Mouse (Mus musculus) lung, adult 18-20 months (tissue): ENCODE results near the gene Gm5795.
"Not testable (repeated sequence)": the region's sequence is repeated elsewhere in the genome, so short reads cannot be mapped to it uniquely, and the experiment has no call there.

Experiments
- DNase-seq, 2 experiments: peaks; one replicate each; pipeline ENCODE4 v3.0.0; 2022; ENCODE audit warnings: mixed read lengths in 2 of 2

The Gm5795 gene

DNA sequence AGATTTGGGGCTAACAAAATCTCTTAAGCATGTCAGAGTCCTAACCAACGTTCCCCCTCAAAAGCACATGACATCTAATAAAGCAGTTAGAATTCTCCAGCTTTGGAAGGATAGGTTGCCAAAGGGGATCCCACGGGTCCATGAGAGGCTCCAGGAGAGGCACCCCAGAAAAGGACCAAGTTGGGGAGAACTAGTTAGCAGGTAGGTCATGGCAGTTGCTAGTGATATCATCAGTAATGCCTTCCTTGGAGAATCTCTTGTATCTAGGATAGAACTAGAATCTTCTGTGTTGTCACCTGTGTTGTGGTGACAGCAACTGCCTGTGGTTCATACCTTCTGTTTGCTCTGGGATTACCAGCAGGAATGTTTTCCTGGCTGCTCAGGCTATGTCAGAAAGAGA is at the start of gene Gm5795:
TSS of gene Gm5795 (plus strand) at position 301 of the 400 bp plus-strand sequence.
- not testable (repeated sequence) for DNase-seq

DNA sequence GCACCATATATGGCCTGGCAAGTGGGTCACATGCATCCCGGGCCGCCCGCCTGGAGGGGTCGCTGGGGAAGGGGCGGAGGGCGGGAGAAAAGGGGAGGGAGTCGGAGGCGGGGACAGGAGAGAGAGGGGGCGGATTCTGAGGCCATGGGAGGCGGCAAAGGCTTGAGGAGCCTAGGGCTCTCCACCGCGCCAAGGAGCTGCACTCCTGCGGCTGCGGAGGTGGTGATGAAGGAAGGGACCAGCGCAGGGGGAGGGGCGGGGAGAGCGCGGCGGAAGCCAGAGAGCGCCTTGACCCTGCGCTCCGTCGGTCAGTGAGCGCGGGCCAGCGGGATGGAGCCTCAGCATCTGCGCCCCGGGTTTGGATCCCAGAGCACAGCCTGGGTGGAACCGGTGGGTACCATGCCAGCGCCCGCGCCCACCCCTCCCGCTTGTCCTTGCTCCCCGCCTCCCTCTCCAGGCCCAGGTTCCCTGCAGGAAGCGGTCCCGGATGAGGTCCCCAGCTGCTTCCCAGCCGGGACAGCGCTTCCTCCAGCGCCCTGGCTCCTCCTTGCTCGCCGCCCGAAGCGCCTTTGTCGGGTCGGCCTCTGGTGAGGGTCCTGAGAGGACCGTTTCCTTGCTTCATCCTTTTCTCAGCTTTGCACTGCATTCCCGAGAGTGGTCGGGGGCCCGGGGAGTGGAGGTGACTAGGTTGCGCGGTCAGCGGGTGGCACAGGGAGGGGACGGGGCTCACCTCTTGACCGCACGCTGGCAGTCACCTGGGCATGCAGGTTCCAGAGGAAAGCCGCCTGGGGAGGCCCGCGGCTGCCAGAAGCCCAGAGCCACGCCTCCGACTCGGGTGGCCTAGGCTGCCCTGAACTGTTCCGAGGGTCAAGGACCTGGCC is 20.5 kb downstream of the Gm5795 start, which contains the start of gene D830030K20Rik:
TSS of gene D830030K20Rik (plus strand) at position 217 of the 881 bp plus-strand sequence.
- peak in 1 of 2 experiments; percentile 1 for DNase-seq

GRCm38 (mm10) chr14:3209367-3209766 is 21.3 kb downstream of the Gm5795 start:
- DNase-seq: not testable (repeated sequence)
